Mouse (Mus musculus) left cerebral cortex, adult 2 months (tissue): Measurements from ENCODE around the gene Gm3435. TPM values are rescaled to one million over a fixed set of nuclear protein-coding genes. Genes with fewer than 3 reads are reported as not detected.
A peak's percentile ranks its signal among the peaks of the same experiment; 100 is the strongest.

Experiments used
- DNase-seq, 2 experiments: peaks; one replicate each; pipeline ENCODE4 v3.0.0; 2021 to 2022; ENCODE audit warnings: low spot score in 2 of 2, mixed read lengths in 1 of 2; ENCODE audit errors: extremely low spot score in 1 of 2
- H3K27ac ChIP-seq: fragments of 200-600 bp; 2 replicates; pipeline ENCODE4 v1.8.1; 2022
- H3K4me3 ChIP-seq: fragments of 200-600 bp; 2 replicates; pipeline ENCODE4 v1.8.1; 2022
- CTCF ChIP-seq: fragments of 200-600 bp; IDR thresholded peaks from 2 replicates; pipeline ENCODE4 v1.8.1; 2022; ENCODE audit warnings: antibody characterized with exemption, mild to moderate bottlenecking, moderate library complexity
- intact Hi-C: fragments of 180-260 bp; cut with DNase I; formaldehyde crosslinking; loops from one replicate; pipeline ENCODE4 v1.15.1; 2025
- total RNA-seq, 2 experiments: library from RNA; stranded (reverse); gene quantifications; 2 replicates each; pipeline ENCODE4 v1.2.3; 2021

Gm3435 gene
- total RNA-seq, 2 experiments from 2014 or later = 2.4 to 3.0 TPM

DNA sequence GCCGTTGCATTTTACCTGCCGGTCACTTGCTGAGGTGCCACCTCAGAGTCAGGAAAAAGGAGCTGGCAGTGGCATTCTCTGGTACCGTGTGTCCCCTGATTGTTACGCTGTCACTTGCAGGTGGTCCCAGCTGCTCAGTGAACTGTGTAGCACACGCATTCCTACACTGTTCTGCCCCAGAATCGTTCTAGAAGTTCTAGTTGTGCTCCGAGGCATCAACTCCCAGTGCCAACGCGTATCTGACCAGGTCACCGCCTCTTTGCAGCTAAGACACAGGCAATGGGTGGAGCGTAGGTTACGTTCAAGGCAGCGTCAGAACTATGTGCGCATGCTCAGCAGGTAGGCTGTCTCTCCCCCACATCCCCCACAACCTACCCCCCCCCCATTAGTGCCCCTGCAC, 49.7 kb downstream of the Gm3435 start:
- DNase-seq = no peak
- Histone ChIP-seq H3K4me3 (no peak overlapping the region), H3K27ac (no peak overlapping the region)
- intact Hi-C loops = no loop called here
- no peak for TF ChIP-seq CTCF

DNA sequence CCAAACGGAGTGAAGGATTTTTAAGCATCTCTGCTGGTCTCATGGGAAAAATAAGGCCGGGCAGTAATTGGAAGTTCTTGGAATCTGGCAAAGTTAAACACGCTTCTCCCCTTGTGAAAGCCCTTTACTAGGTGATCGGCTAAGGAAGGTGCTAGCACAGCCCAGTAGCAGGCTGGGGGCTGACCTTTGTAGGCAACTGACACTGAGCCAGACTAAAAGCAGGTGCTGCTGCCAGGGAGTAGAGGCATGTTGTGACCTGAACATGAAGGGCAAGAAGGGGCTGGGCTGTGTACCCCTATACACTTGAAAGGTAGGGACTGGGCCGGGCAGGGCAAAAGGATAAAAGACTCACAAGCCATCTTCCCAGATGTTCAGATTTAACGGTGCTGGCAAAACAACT, 50.4 kb downstream of the Gm3435 start:
- no peak for TF ChIP-seq CTCF

DNA sequence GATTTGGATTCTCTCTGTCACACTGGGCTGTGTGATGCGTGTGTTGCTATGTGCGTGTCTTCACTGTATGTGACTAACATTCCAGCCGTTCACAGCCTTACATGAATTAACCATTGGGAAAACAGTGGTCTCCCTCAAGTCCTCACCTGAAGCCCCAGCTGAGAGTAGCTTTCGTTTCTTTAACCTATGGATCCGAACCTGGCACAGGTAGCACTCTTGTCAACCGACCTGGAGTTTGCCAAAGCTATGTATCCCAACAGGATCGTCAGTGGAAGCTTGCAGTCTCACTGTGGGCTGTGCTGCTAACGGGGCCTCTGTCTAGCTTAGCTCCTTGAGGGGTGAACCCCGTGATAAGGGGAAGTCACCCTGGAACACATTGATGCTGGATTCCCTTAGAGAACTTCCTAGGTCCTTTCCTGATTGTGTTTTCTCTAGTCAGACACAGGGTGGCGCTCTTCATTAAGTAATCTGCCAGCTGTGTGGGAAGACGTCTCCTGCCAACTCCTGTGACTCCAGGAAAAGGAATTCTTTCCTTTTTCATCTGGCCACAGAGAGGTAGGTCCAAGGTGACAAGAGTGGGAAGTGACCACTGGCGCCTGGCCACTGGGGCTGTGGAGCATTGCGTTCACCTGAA, 55.5 kb downstream of the Gm3435 start:
- peak; percentile 89 for TF ChIP-seq CTCF
- Histone ChIP-seq H3K4me3 (peak overlapping the region; percentile 14; the same call in 1 of the 2 replicates), H3K27ac (no peak overlapping the region)
- DNase-seq = peak; percentile 75 to 77
- intact Hi-C loops = loop anchor here (1.0 kb wide), 2 partner anchors 313 to 400 kb away; no protein-coding TSS in a partner anchor

More for the DNA sequence above, 50.4 kb downstream of the Gm3435 start:
- DNase-seq = no peak
- Histone ChIP-seq H3K27ac (no peak overlapping the region), H3K4me3 (no peak overlapping the region)
- intact Hi-C loops = no loop called here

DNA sequence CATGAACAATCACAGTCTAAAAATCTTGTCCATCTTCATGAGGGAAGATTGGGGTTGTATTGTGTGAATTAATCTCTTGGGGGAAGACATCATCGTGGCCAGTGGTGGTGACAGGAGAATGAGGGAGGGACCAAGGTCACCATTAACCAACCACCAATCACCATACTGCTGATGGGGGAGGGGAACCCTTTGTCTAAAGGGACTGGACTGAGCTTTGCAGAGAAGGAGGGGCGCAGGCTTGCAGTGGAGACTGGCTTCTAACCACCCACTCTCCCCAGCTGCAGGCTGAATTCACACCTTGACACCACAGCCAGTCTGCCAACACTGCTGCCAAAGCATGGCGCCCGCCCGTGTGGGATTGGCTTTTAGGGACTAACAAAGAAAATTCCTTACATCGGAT, 56.1 kb downstream of the Gm3435 start:
- DNase-seq = no peak
- intact Hi-C loops = loop anchor here (1.0 kb wide), 1 partner anchor 399 kb away; no protein-coding TSS in a partner anchor
- Histone ChIP-seq H3K4me3 (peak overlapping the region; percentile 14; the same call in 1 of the 2 replicates), H3K27ac (no peak overlapping the region)
- TF ChIP-seq CTCF = no peak

DNA sequence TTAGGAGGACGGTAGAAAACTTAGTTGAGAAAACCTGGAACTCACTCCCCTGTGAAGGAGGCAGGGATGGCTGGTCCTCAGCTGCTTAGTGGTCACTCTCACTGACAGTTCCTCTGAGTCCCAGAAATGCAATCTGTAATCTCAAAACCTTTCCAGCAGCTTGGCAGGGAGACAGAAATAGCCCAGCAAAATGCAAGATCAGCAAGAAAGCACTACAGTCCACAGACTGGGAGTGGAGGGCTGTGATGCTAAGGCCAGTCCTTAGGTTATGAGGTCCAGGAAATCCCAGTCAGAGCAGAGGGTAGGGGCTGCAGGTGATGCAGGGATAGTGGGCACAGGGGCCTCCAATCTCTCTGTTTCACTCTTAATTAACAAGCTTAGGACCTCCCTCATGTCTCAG, 56.9 kb downstream of the Gm3435 start:
- intact Hi-C loops = loop anchor here (1.0 kb wide), 1 partner anchor 398 kb away; no protein-coding TSS in a partner anchor
- Histone ChIP-seq H3K4me3 (no peak overlapping the region), H3K27ac (no peak overlapping the region)
- no peak for TF ChIP-seq CTCF
- no peak for DNase-seq

DNA sequence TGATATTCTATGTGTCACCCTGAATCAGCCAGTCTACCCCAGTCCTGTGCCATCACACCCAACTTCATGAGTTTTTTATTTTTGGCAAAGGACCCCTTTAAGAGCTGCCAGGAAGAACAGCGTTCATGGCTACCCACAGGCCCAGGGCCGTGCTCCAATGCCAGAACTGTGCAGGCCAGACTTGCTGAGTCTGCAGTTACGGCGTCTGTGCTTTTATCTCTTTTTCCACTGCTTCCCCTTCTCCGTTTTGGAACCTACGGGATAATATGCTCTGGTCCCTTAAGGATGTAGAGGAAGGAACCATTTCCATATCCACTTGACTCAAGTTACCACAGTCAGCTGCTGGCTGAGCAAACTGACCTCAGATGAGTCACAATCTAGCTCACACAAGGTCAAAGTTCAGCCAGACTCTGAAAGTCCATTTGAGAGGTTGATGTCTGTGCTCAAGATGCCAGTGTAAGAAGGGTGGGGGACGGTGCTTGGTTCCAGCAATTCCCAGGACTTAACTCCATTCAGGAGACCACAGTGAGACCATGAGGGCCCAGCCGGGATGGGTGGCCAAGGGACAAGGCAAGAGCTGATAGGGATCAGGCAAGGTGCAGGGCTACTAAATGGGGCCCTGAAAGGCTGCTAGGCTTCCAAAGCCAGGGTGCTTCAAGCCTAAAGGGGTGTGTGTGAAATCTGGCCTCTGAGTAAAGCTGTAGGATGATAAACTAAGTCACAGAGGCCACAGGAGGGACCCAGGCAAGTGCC, 58.2 kb downstream of the Gm3435 start:
- H3K4me3 ChIP-seq = no peak overlapping the region
- H3K27ac ChIP-seq = no peak overlapping the region
- no peak for TF ChIP-seq CTCF
- DNase-seq = no peak
- intact Hi-C loops = no loop called here

DNA sequence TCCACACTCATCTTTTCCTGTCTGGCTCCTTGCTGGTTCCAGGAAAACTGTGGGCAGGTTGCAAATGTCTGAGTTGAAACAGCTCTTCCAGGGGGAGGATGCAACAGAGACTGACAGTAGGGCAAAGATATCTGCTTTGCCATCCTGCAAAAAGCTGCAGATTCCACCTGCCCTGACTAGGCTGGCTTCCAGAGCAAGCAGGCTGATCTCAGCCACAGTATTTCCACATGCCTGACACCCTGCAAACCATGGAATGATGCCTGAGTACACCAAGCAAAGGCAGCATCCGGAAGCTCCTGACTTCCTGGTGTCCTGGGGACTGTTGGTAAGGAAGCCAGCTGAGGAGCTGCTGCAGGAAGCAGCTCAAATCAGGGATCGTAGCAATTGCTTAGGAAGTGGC, 59.1 kb downstream of the Gm3435 start:
- intact Hi-C loops = no loop called here
- DNase-seq = no peak
- TF ChIP-seq CTCF = no peak
- Histone ChIP-seq H3K4me3 (no peak overlapping the region), H3K27ac (no peak overlapping the region)

Other genes with a start within 250 kb of the Gm3435 start
- 1 to 10 TPM; 2.7 to 3.6 TPM for gene Wdr27, start 67.0 kb upstream of the Gm3435 start, total RNA-seq
- gene 1600012H06Rik, start 67.0 kb upstream of the Gm3435 start, total RNA-seq = 10 to 100 TPM; 13.9 to 16.4 TPM
- 10 to 100 TPM; 56.6 to 60.4 TPM for gene Phf10, start 48.9 kb upstream of the Gm3435 start, total RNA-seq
- 1 to 10 TPM; 5.9 to 6.3 TPM for gene 9030025P20Rik, start 31.7 kb upstream of the Gm3435 start, total RNA-seq
- gene Gm3417, start 31.4 kb upstream of the Gm3435 start, total RNA-seq = not detected
- 10 to 100 TPM; 49.9 to 52.6 TPM for gene Ermard, start 31.0 kb downstream of the Gm3435 start, total RNA-seq
- 1 to 10 TPM; 1.6 TPM for gene Tcte3, start 31.3 kb downstream of the Gm3435 start, total RNA-seq
- gene Gm3448, start 31.4 kb downstream of the Gm3435 start, total RNA-seq = 1 to 10 TPM; 7.9 to 9.7 TPM